Comparison of ENCODE assay signal across 8 mouse cellular contexts in the genomic region with DNA sequence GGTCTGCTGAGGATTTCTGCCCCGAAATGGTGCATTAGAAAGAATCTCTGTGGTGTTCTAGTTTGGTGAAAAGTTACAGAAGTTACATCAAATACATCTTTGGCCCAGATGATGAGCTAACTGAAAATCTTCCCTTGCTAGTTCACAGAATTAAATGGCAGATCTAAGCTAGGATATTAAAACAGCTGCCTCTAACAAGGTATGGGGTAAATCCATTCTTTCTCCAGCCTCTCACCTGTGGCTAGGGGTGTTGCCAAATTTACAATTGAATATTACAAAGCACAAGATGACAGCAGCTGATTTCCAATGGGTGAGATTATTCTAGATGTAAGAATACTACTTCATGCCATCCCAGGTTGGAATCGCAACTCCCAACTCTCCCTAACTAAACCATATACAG. TPM values are rescaled to one million over a fixed set of nuclear protein-coding genes. Genes with fewer than 3 reads are reported as not detected.
DNase-seq lines count a peak whose midpoint lies in the region; ATAC-seq and TF ChIP-seq lines count a peak whose summit lies in the region.

A gene (plus strand): TSS at position 301 of the 400 bp plus-strand sequence.

- H3K36me3 ChIP-seq in midbrain, embryonic 13.5 days: no peaks in the 10 kb centered on the region

- peak within 1 kb of the TSS; percentile 96 for H3K4me3 ChIP-seq in bone marrow macrophage, adult 2 months (ENCODE audit: insufficient read depth, low read length)
- H3K4me3 ChIP-seq in midbrain, embryonic 13.5 days (replicated peaks): peak within 1 kb of the TSS; percentile 98

- 36% methylated on average over 2 of the region's 2 CpGs for WGBS in midbrain, embryonic 13.5 days

- H3K4me2 ChIP-seq in midbrain, embryonic 13.5 days (replicated peaks): peak within 1 kb of the TSS; percentile 76

- TF ChIP-seq POLR2A in bone marrow macrophage, adult 2 months (IDR thresholded peaks at IDR 0.05; ENCODE audit: borderline replicate concordance, low read depth, low read length): no peak

- H3K9ac ChIP-seq in midbrain, embryonic 13.5 days (replicated peaks): peak within 1 kb of the TSS; percentile 99

- peak within 1 kb of the TSS; percentile 63 for H3K27ac ChIP-seq in bone marrow macrophage, adult 2 months (ENCODE audit: insufficient read depth, low read depth, low read length)
- peak within 1 kb of the TSS; percentile 98 for H3K27ac ChIP-seq in midbrain, embryonic 13.5 days

- no peak for ATAC-seq in midbrain, embryonic 13.5 days

- H3K9me3 ChIP-seq in midbrain, embryonic 13.5 days: no peaks in the 10 kb centered on the region

- DNase-seq in left cerebral cortex, adult 18-20 months (ENCODE audit: low spot score in 2 of 2): no peak
- DNase-seq in left cerebral cortex, adult 9 months (ENCODE audit: low spot score in 2 of 2): no peak
- DNase-seq in gonadal fat pad, adult 2 months (ENCODE audit: low read depth): no peak
- no peak for DNase-seq in layer of hippocampus, postnatal 10 days (ENCODE audit: low spot score in 2 of 2)
- no peak for DNase-seq in right cerebral cortex, postnatal 36 days (ENCODE audit: low spot score in 2 of 2)
- no peak for DNase-seq in thymus, postnatal 25 days

- peaks cover 19% of the 10 kb centered on the region for H3K4me1 ChIP-seq in bone marrow macrophage, adult 2 months (ENCODE audit: control insufficient read depth, insufficient read depth, low read length)
- peaks cover 31% of the 10 kb centered on the region for H3K4me1 ChIP-seq in midbrain, embryonic 13.5 days (replicated peaks)

- H3K27me3 ChIP-seq in midbrain, embryonic 13.5 days: no peaks in the 10 kb centered on the region

- TF ChIP-seq CTCF in bone marrow macrophage, adult 2 months (IDR thresholded peaks at IDR 0.05; ENCODE audit: low read depth, low read length): no peak

RNA-seq across cellular contexts. Expression of the gene that starts here (rescaled TPM):
- total RNA-seq in left cerebral cortex, adult 18-20 months (2021): 100 to 1,000 TPM; 111 to 116 TPM
- polyA plus RNA-seq in bone marrow macrophage, adult 2 months (2012; ENCODE audit: insufficient read depth, insufficient read length, missing spikeins): 84.5 and 108 TPM in 2 replicates
- 37.8 and 39.3 TPM in 2 replicates for polyA plus RNA-seq in gonadal fat pad, adult 2 months (2012; rRNA removed)
- 100 to 1,000 TPM; 115 to 124 TPM for total RNA-seq in layer of hippocampus, postnatal 10 days (2021)
- polyA plus RNA-seq in midbrain, embryonic 13.5 days (2015; fragmentation: Nextera tagmentation; extraction: Ambion mirVana): 135 and 138 TPM in 2 replicates
